Mouse (Mus musculus): Measurements from ENCODE around the gene Tyw3. TPM values are rescaled to one million over a fixed set of nuclear protein-coding genes. Genes with fewer than 3 reads are reported as not detected.
A peak's percentile ranks its signal among the peaks of the same experiment; 100 is the strongest.

Gene Tyw3
- polyA plus RNA-seq, 1 experiment from 2014 or later = 5.0 TPM

GRCm38 (mm10) chr3:154572341-154572972, 24.4 kb downstream of the Tyw3 start:
- peak; percentile 92 for TF ChIP-seq CTCF (IDR thresholded peaks at IDR 0.05; ENCODE audit: low read depth)
- 14% methylated on average over 12 of the region's 12 CpGs for WGBS

GRCm38 (mm10) chr3:154570786-154571185, 26.1 kb downstream of the Tyw3 start:
- Histone ChIP-seq H3K4me3 (ENCODE audit: low read depth, low read length) (no peak overlapping the region), H3K27ac (ENCODE audit: low read depth, low read length) (no peak overlapping the region), H3K4me2 (replicated peaks; ENCODE audit: low read depth) (no peak overlapping the region), H3K9me3 (ENCODE audit: control insufficient read depth) (no peaks in the 10 kb centered on the region), H3K9ac (ENCODE audit: low read depth, low read length) (no peak overlapping the region), H3K36me3 (ENCODE audit: control insufficient read depth, insufficient read depth) (no peaks in the 10 kb centered on the region), H3K4me1 (replicated peaks; ENCODE audit: control insufficient read depth, insufficient read depth, low read length) (no peaks in the 10 kb centered on the region), H3K27me3 (replicated peaks; ENCODE audit: control insufficient read depth, insufficient read depth, low read length) (peaks cover 24% of the 10 kb centered on the region)
- ATAC-seq = no peak
- WGBS = 6% methylated on average over 12 of the region's 12 CpGs
- no peak for TF ChIP-seq CTCF (IDR thresholded peaks at IDR 0.05; ENCODE audit: low read depth)

More at GRCm38 (mm10) chr3:154572341-154572972, 24.4 kb downstream of the Tyw3 start:
- Histone ChIP-seq H3K27me3 (replicated peaks; ENCODE audit: control insufficient read depth, insufficient read depth, low read length) (peaks cover 24% of the 10 kb centered on the region), H3K4me1 (replicated peaks; ENCODE audit: control insufficient read depth, insufficient read depth, low read length) (no peaks in the 10 kb centered on the region), H3K9ac (ENCODE audit: low read depth, low read length) (no peak overlapping the region), H3K9me3 (ENCODE audit: control insufficient read depth) (no peaks in the 10 kb centered on the region), H3K4me3 (ENCODE audit: low read depth, low read length) (no peak overlapping the region), H3K4me2 (replicated peaks; ENCODE audit: low read depth) (no peak overlapping the region), H3K27ac (ENCODE audit: low read depth, low read length) (no peak overlapping the region), H3K36me3 (ENCODE audit: control insufficient read depth, insufficient read depth) (no peaks in the 10 kb centered on the region)
- ATAC-seq = 0 out of 2 replicates have a peak, but pooled peaks have one; percentile 66

DNA sequence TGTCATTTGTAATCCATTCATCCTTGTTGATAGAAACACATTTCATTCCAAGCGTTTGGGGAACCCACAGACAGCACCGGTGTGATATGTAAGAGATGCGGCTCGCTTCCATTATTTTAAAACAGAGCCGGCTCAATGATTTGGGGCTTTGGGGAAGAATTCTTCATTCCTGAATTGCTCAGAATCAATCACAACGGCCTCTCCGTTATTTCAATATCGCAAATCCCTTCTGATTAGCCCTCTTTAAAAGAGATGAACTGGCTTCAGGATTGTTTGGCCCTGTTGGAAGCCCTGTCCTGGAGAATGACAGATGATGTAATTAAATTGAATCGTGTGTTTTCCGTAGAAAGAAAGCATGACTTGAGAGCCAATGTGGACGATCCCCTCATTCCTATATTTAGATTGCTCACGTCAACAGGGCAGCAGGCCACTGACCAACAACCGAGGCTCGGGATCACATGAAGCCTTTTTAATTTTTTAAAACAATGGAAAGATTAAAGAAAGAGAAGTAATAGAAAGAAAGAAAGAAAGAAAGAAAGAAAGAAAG, 26.8 kb downstream of the Tyw3 start:
- TF ChIP-seq CTCF (IDR thresholded peaks at IDR 0.05; ENCODE audit: low read depth) = no peak
- 49% methylated on average over 14 of the region's 14 CpGs for WGBS
- Histone ChIP-seq H3K9me3 (ENCODE audit: control insufficient read depth) (no peaks in the 10 kb centered on the region), H3K4me1 (replicated peaks; ENCODE audit: control insufficient read depth, insufficient read depth, low read length) (no peaks in the 10 kb centered on the region), H3K4me3 (ENCODE audit: low read depth, low read length) (no peak overlapping the region), H3K4me2 (replicated peaks; ENCODE audit: low read depth) (no peak overlapping the region), H3K27ac (ENCODE audit: low read depth, low read length) (no peak overlapping the region), H3K27me3 (replicated peaks; ENCODE audit: control insufficient read depth, insufficient read depth, low read length) (peaks cover 24% of the 10 kb centered on the region), H3K36me3 (ENCODE audit: control insufficient read depth, insufficient read depth) (no peaks in the 10 kb centered on the region), H3K9ac (ENCODE audit: low read depth, low read length) (no peak overlapping the region)
- ATAC-seq = no peak

DNA sequence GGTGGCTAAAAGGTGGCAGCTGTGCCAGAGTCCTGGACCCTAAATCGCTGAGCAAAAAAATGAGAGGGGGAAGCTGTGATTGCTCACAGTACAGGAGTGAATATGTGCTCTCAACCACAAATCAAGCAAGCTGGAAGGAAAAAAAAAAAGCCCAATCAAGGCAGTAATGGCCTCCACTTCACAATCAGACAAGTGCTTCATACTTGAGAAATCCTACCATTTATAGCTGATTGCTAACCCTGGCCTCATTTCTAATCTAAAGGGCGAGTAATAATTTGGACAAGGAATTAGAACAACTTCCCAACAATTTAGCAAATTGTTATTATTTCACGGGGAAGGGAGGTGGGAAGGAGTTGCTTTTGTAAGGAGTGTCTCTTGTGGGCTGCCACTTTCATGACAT, 31.5 kb downstream of the Tyw3 start:
- Histone ChIP-seq H3K4me1 (replicated peaks; ENCODE audit: control insufficient read depth, insufficient read depth, low read length) (no peaks in the 10 kb centered on the region), H3K9ac (ENCODE audit: low read depth, low read length) (no peak overlapping the region), H3K9me3 (ENCODE audit: control insufficient read depth) (no peaks in the 10 kb centered on the region), H3K36me3 (ENCODE audit: control insufficient read depth, insufficient read depth) (no peaks in the 10 kb centered on the region), H3K27ac (ENCODE audit: low read depth, low read length) (no peak overlapping the region), H3K4me3 (ENCODE audit: low read depth, low read length) (no peak overlapping the region), H3K4me2 (replicated peaks; ENCODE audit: low read depth) (no peak overlapping the region), H3K27me3 (replicated peaks; ENCODE audit: control insufficient read depth, insufficient read depth, low read length) (peaks cover 12% of the 10 kb centered on the region)
- 56% methylated on average over 3 of the region's 3 CpGs for WGBS
- ATAC-seq = no peak
- no peak for TF ChIP-seq CTCF (IDR thresholded peaks at IDR 0.05; ENCODE audit: low read depth)

GRCm38 (mm10) chr3:154562192-154562591, 34.7 kb downstream of the Tyw3 start:
- Histone ChIP-seq H3K4me2 (replicated peaks; ENCODE audit: low read depth) (no peak overlapping the region), H3K9me3 (ENCODE audit: control insufficient read depth) (no peaks in the 10 kb centered on the region), H3K4me3 (ENCODE audit: low read depth, low read length) (no peak overlapping the region), H3K36me3 (ENCODE audit: control insufficient read depth, insufficient read depth) (no peaks in the 10 kb centered on the region), H3K9ac (ENCODE audit: low read depth, low read length) (no peak overlapping the region), H3K27ac (ENCODE audit: low read depth, low read length) (no peak overlapping the region), H3K4me1 (replicated peaks; ENCODE audit: control insufficient read depth, insufficient read depth, low read length) (no peaks in the 10 kb centered on the region), H3K27me3 (replicated peaks; ENCODE audit: control insufficient read depth, insufficient read depth, low read length) (no peaks in the 10 kb centered on the region)
- WGBS = 77% methylated on average over 3 of the region's 3 CpGs
- no peak for ATAC-seq
- no peak for TF ChIP-seq CTCF (IDR thresholded peaks at IDR 0.05; ENCODE audit: low read depth)

DNA sequence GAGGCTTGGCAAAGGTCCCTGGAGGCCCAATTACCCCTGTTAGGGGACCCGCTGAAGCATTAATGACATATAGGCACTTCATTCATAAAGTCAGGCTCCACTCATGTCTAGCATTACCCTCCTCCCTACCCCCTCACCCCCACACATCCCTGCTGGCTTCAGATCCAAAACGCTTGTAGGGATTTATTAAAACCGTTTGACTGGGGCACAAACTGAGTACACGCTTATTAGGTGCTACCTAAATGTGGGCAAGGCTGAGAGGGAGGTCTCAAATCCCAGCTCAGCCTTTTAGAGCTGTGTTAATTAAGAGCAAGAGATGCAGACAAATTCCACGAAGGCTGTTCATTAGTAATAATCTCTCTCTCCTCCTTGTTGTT, 45.9 kb downstream of the Tyw3 start:
- Histone ChIP-seq H3K27ac (ENCODE audit: low read depth, low read length) (no peak overlapping the region), H3K9me3 (ENCODE audit: control insufficient read depth) (no peaks in the 10 kb centered on the region), H3K27me3 (replicated peaks; ENCODE audit: control insufficient read depth, insufficient read depth, low read length) (peaks cover 5% of the 10 kb centered on the region; the same call in 1 of the 2 replicates), H3K4me2 (replicated peaks; ENCODE audit: low read depth) (no peak overlapping the region), H3K9ac (ENCODE audit: low read depth, low read length) (no peak overlapping the region), H3K4me1 (replicated peaks; ENCODE audit: control insufficient read depth, insufficient read depth, low read length) (no peaks in the 10 kb centered on the region), H3K4me3 (ENCODE audit: low read depth, low read length) (no peak overlapping the region), H3K36me3 (ENCODE audit: control insufficient read depth, insufficient read depth) (no peaks in the 10 kb centered on the region)
- ATAC-seq = no peak
- TF ChIP-seq CTCF (IDR thresholded peaks at IDR 0.05; ENCODE audit: low read depth) = no peak
- WGBS = 74% methylated on average over 5 of the region's 5 CpGs

Measured in intestine, postnatal 0 days (tissue).